Mouse (Mus musculus) small intestine, adult 2 months (tissue): ENCODE data around the gene H2-Oa.

ENCODE experiments used
- CTCF ChIP-seq: fragments of 200-500 bp; IDR thresholded peaks from 2 replicates; pipeline ENCODE4 v1.5.1; 2012; ENCODE audit warnings: low read depth, mild to moderate bottlenecking, control low read depth, inconsistent platforms, low read length, moderate library complexity, mixed read lengths; ENCODE audit not compliant: insufficient replicate concordance, insufficient read length; ENCODE audit errors: extremely low read depth
- POLR2A ChIP-seq: fragments of 200-500 bp; IDR thresholded peaks from 2 replicates; pipeline ENCODE4 v1.6.1; 2012; ENCODE audit warnings: low read depth, mild to moderate bottlenecking, control low read depth, inconsistent platforms, low read length, moderate library complexity

DNA sequence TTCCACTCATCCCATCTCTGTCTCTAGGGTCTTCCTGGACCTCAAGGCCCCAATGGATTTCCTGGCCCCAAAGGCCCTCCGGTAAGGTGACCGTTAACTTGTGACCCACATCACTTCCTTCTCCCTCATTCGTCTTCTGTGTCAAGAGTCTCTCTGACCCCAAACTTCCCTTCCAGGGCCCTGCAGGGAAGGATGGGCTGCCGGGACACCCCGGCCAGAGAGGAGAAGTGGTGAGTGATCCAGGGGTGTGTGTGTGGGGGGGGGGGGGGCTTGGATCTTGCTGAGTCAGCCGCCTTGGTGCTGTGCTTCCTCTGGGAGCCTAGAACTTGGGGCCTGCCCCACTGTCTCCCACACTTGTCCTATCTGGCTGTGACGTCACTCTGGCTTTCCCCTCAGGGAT lies 34.9 kb upstream of the H2-Oa start:
- TF ChIP-seq POLR2A = no peak
- no peak for TF ChIP-seq CTCF
